ENCODE assay signal across 21 mouse cellular contexts in the genomic region with DNA sequence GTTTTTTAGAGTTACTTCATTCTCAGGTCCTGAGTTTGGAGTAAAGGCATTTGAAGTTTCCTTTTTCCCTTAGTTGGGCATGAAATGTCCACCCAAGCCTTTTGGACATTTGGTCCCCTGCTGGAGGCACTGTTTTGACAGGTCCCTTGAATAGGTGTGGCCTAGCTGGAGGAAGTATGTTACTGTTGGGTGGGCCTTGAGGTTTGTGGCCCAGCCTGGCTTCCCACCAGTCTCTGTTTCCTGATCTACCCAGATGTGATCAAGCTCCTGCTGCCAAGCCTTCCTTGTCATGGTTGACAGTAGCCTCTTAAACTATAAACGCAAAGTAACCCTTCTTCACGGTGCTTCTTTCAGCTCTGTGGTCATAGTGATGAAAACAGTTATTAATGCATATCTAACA.
"Had no signal": no experiment of that assay in that cellular context is flagged by ENCODE, and none has a peak within 500 bp of the region (broad histone marks: within the 10 kb centered on the region; RNA-seq: fewer than 3 reads in every experiment).

No protein-coding gene starts in this region.

- ATAC-seq: inflammation-experienced regulatory T-cells, adult 6 months; intestine, embryonic 16.5 days; liver, embryonic 12.5 days; midbrain, embryonic 15.5 days had no signal

- H3K4me3 ChIP-seq: kidney, embryonic 15.5 days; limb, embryonic 12.5 days; limb, embryonic 15.5 days; liver, embryonic 12.5 days; liver, embryonic 15.5 days; midbrain, embryonic 12.5 days; midbrain, embryonic 15.5 days; neural tube, embryonic 12.5 days; neural tube, embryonic 15.5 days had no signal

- H3K27me3 ChIP-seq: kidney, embryonic 15.5 days; limb, embryonic 12.5 days; limb, embryonic 15.5 days; liver, embryonic 12.5 days; liver, embryonic 15.5 days; midbrain, embryonic 12.5 days; midbrain, embryonic 15.5 days; neural tube, embryonic 12.5 days; neural tube, embryonic 15.5 days had no signal

- H3K27ac ChIP-seq: kidney, embryonic 15.5 days; limb, embryonic 12.5 days; limb, embryonic 15.5 days; liver, embryonic 12.5 days; liver, embryonic 15.5 days; midbrain, embryonic 12.5 days; midbrain, embryonic 15.5 days; neural tube, embryonic 12.5 days; neural tube, embryonic 15.5 days had no signal

- DNase-seq: kidney, adult 2 months; kidney, postnatal 10 days; kidney, postnatal 36 days; layer of hippocampus, postnatal 36 days; left cerebral cortex, postnatal 4 days; lung, adult 2 months; lung, postnatal 14 days; lung, postnatal 4 days; retina, postnatal 1 day; thymus, postnatal 25 days had no signal
